Mouse (Mus musculus): ENCODE data around the gene Tph1. TPM values are rescaled to one million over a fixed set of nuclear protein-coding genes. Genes with fewer than 3 reads are reported as not detected.

Gene Tph1
- not detected for polyA plus RNA-seq (2017; shearing (Covaris generic))

GRCm38 (mm10) chr7:46672160-46672672 is at the start of gene Tph1:
TSS of gene Tph1 (minus strand) at chr7:46672537.

DNA sequence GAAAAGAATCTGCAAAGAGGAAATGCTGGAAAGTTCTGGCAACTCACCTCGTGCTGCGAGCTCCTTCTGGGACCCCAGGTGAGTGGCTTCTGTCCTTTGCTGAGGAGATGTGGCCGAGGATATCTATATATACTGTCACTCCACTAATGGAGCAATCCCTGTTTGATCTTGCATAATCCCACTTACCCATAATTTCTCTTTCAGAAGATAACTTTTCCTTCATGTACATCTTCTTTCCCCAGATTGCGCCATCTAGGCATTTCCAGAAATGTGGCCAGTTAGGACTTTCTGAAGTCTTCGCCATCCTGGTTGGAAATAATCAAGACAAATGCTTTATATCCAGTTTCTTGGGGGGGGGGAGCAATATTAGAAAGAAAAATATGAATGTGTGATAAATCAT is 43.3 kb upstream of the Tph1 start, which contains the start of gene Saa3:
Gene Saa3 (minus strand): TSS at position 101 of the 400 bp plus-strand sequence.

GRCm38 (mm10) chr7:46710390-46710844 is 38.1 kb upstream of the Tph1 start, which contains the start of gene Saal1:
TSS of gene Saal1 (minus strand) at chr7:46710680.

GRCm38 (mm10) chr7:46639692-46640031 is 32.7 kb downstream of the Tph1 start, which contains the start of gene Sergef:
TSS of gene Sergef (minus strand) at chr7:46639807.

Other genes with a start within 250 kb of the Tph1 start
- 26.5 TPM for gene Sergef, start 32.7 kb downstream of the Tph1 start, polyA plus RNA-seq (2017; shearing (Covaris generic))
- gene Saal1, start 38.1 kb upstream of the Tph1 start, polyA plus RNA-seq (2017; shearing (Covaris generic)), result 24.4 TPM
- gene Saa3, start 43.2 kb upstream of the Tph1 start, polyA plus RNA-seq (2017; shearing (Covaris generic)), result not detected
- not detected for gene Saa4, start 60.1 kb upstream of the Tph1 start, polyA plus RNA-seq (2017; shearing (Covaris generic))
- gene Saa1, start 70.4 kb upstream of the Tph1 start, polyA plus RNA-seq (2017; shearing (Covaris generic)), result not detected
- gene Saa2, start 79.3 kb upstream of the Tph1 start, polyA plus RNA-seq (2017; shearing (Covaris generic)), result not detected
- gene Hps5, start 123.5 kb upstream of the Tph1 start, polyA plus RNA-seq (2017; shearing (Covaris generic)), result 43.3 TPM
- 32.0 TPM for gene Gtf2h1, start 123.6 kb upstream of the Tph1 start, polyA plus RNA-seq (2017; shearing (Covaris generic))
- gene Ldha, start 168.9 kb upstream of the Tph1 start, polyA plus RNA-seq (2017; shearing (Covaris generic)), result 1,290 TPM
- not detected for gene Ldhc, start 188.7 kb upstream of the Tph1 start, polyA plus RNA-seq (2017; shearing (Covaris generic))
- gene Tsg101, start 247.4 kb upstream of the Tph1 start, polyA plus RNA-seq (2017; shearing (Covaris generic)), result 135 TPM